ENCODE assay signal across 7 mouse cellular contexts in the genomic region with DNA sequence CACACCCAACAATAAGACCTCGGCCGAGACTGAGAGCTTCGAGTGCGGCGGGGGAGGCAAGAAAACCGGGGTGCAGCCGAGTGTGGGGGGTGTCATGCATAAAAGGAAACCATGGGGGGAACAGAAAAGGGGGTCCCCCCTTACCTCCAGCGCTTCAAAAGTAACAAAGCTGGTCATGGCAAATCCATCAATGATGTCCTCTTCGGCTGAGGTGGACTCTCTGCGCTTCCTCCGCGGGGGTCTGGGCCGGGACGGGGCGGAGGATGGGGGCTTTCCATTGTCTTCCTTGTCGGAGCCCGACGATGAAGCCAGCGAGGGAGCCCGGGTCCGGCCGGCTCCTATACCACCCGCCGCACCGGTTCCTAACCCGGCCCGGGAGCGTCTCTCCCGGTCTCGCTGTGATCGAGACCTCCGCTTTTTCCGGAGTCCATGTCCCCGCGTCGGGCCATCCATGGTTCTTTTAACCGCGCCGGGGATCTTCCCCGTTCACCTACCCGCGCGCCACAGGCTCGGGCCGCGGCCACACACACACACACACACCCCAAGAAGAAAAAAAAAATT. TPM values are rescaled to one million over a fixed set of nuclear protein-coding genes. Genes with fewer than 3 reads are reported as not detected.
DNase-seq lines count a peak whose midpoint lies in the region; ATAC-seq and TF ChIP-seq lines count a peak whose summit lies in the region.

No protein-coding gene starts in this region.

- no peak for TF ChIP-seq EP300 in ES-Bruce4 (IDR thresholded peaks at IDR 0.05; ENCODE audit: insufficient read depth, low read depth, low read length)
- no peak for TF ChIP-seq EP300 in stomach, postnatal 0 days (optimal IDR thresholded peaks at IDR 0.05)

- DNase-seq in MN1 (ENCODE audit: low spot score): peak; percentile 30
- DNase-seq in embryo, embryonic 11 days: peak; percentile 65
- peak; percentile 58 to 64 for DNase-seq in kidney, postnatal 4 days
- peak; percentile 37 for DNase-seq in mesoderm, embryonic 11.5 days (ENCODE audit: low read depth, low spot score)
- DNase-seq in stomach, postnatal 0 days (ENCODE audit: low spot score): peak; percentile 33

- no peak for TF ChIP-seq POLR2A in ES-Bruce4 (IDR thresholded peaks at IDR 0.05; ENCODE audit: insufficient read depth, low read length)

- under 1% methylated on average over 46 of the region's 46 CpGs for WGBS in heart, embryonic 13.5 days
- WGBS in stomach, postnatal 0 days: under 1% methylated on average over 46 of the region's 46 CpGs

- peak overlapping the region; percentile 94 for H3K4me2 ChIP-seq in heart, embryonic 13.5 days
- peak overlapping the region; percentile 94 for H3K4me2 ChIP-seq in stomach, postnatal 0 days (replicated peaks; ENCODE audit: low read depth)

- no peaks in the 10 kb centered on the region for H3K4me1 ChIP-seq in ES-Bruce4 (ENCODE audit: control insufficient read depth, insufficient read depth, low read length)
- H3K4me1 ChIP-seq in heart, embryonic 13.5 days: peaks cover 22% of the 10 kb centered on the region
- no peaks in the 10 kb centered on the region; the same call in 1 of the 2 replicates for H3K4me1 ChIP-seq in stomach, postnatal 0 days (replicated peaks; ENCODE audit: control insufficient read depth, insufficient read depth)

- H3K9me3 ChIP-seq in ES-Bruce4 (replicated peaks; ENCODE audit: control insufficient read depth, insufficient read depth, low read length, poor library complexity, severe bottlenecking): no peaks in the 10 kb centered on the region
- H3K9me3 ChIP-seq in heart, embryonic 13.5 days: no peaks in the 10 kb centered on the region
- no peaks in the 10 kb centered on the region for H3K9me3 ChIP-seq in stomach, postnatal 0 days (ENCODE audit: control insufficient read depth, low read length)

- H3K27ac ChIP-seq in ES-Bruce4 (ENCODE audit: insufficient read depth, low read length): no peak overlapping the region
- H3K27ac ChIP-seq in heart, embryonic 13.5 days (replicated peaks): peak overlapping the region; percentile 90; the same call in 1 of the 2 replicates
- H3K27ac ChIP-seq in stomach, postnatal 0 days (replicated peaks): 0 out of 2 replicates have a peak overlapping the region, but pooled peaks have one; percentile 18

- peak overlapping the region; percentile 95 for H3K9ac ChIP-seq in ES-Bruce4 (ENCODE audit: low read depth, poor library complexity, severe bottlenecking)
- peak overlapping the region; percentile 91 for H3K9ac ChIP-seq in heart, embryonic 13.5 days
- H3K9ac ChIP-seq in stomach, postnatal 0 days (ENCODE audit: low read length): peak overlapping the region; percentile 74

- H3K4me3 ChIP-seq in ES-Bruce4 (ENCODE audit: low read depth, low read length): peak overlapping the region; percentile 74
- peak overlapping the region; percentile 88 for H3K4me3 ChIP-seq in heart, embryonic 13.5 days
- H3K4me3 ChIP-seq in stomach, postnatal 0 days (ENCODE audit: low read depth, low read length): peak overlapping the region; percentile 71

- H3K36me3 ChIP-seq in ES-Bruce4 (ENCODE audit: control insufficient read depth, insufficient read depth, low read length, poor library complexity, severe bottlenecking): no peaks in the 10 kb centered on the region
- no peaks in the 10 kb centered on the region for H3K36me3 ChIP-seq in heart, embryonic 13.5 days
- H3K36me3 ChIP-seq in stomach, postnatal 0 days (ENCODE audit: control insufficient read depth, insufficient read depth, low read length): no peaks in the 10 kb centered on the region

- H3K27me3 ChIP-seq in ES-Bruce4 (ENCODE audit: control insufficient read depth, insufficient read depth, low read length, poor library complexity, severe bottlenecking): peaks cover 9% of the 10 kb centered on the region
- H3K27me3 ChIP-seq in heart, embryonic 13.5 days (replicated peaks): peaks cover 14% of the 10 kb centered on the region; the same call in 1 of the 2 replicates
- H3K27me3 ChIP-seq in stomach, postnatal 0 days (ENCODE audit: control insufficient read depth, insufficient read depth, low read length): no peaks in the 10 kb centered on the region

- no peak for TF ChIP-seq CTCF in ES-Bruce4 (IDR thresholded peaks at IDR 0.05; ENCODE audit: low read depth, low read length)
- no peak for TF ChIP-seq CTCF in stomach, postnatal 0 days (IDR thresholded peaks at IDR 0.05; ENCODE audit: low read depth)

- no peak for ATAC-seq in heart, embryonic 13.5 days (ENCODE audit: extremely low read depth, insufficient number of reproducible peaks, low FRiP score, low TSS enrichment)
- no peak for ATAC-seq in stomach, postnatal 0 days (ENCODE audit: low FRiP score, low TSS enrichment)

RNA-seq across cellular contexts. Expression of a gene that starts 1.7 kb away (rescaled TPM):
- polyA plus RNA-seq in ES-Bruce4 (2011; ENCODE audit: insufficient read depth, insufficient read length, low read depth, missing spikeins): 22.6 and 23.4 TPM in 2 replicates
- 13.8 and 14.2 TPM in 2 replicates for polyA plus RNA-seq in heart, embryonic 13.5 days (2015; fragmentation: Nextera tagmentation; extraction: Ambion mirVana)
- polyA plus RNA-seq in stomach, postnatal 0 days (2015; fragmentation: Nextera tagmentation; extraction: Ambion mirVana): 7.3 and 8.5 TPM in 2 replicates
